Mouse (Mus musculus): ENCODE measurements at regions not wholly inside any gene's neighbourhood (a gene's known extent, or its start where the extent isn't known, plus 50 kb on each side); places are given as distances from the start of the nearest gene placed in this dataset.

DNA sequence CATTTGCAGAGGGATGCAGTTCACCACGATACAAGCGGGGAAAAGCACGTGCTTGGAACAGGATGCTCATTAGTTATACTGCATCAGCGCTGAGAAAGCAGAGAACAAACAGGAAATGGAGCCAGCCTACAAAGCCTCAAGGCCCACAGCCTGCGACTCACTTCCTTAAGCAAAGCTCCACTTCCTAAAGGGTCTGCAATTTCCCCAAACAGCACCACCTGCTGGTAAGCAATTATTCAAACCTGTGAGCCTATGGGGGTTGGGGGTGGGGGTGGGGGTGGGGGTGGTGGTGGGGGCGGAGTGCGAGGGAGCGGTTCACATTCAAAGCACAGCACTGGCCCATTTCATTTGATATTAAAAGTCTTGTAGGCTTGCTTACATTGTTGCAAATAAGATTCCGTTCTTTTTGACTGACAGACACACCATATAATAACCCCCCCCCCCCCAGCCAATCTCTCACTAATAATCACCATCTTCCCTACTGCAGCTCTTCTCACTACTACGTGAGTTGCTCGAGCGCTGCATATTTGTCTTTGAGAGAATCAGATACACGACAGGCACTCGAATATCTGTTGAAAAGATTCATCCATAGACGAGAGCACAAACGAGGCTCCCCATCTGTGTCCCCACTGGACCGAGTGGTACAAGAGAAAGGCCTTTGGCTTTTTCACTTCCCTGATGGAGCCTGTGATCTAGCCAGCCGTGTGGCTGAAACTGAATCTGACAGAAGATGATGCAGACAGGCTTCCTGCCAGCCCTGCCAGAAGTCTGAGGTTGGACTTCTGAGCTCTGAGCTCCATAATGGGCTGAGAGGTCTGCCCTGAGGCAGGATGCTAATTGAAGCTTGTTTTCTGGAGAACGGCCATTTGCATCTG lies 112.1 kb downstream of the Plekhb2 start:
- TF ChIP-seq CTCF (IDR thresholded peaks at IDR 0.05; ENCODE audit: low read depth) (no peak), EP300 (IDR thresholded peaks at IDR 0.05; ENCODE audit: low read depth) (no peak)

All from heart, postnatal 0 days (tissue).